Mouse (Mus musculus) heart, postnatal 0 days (tissue): ENCODE data around the gene Nhsl2. TPM values are rescaled to one million over a fixed set of nuclear protein-coding genes. Genes with fewer than 3 reads are reported as not detected.
A peak's percentile ranks its signal among the peaks of the same experiment; 100 is the strongest.

Experiments used
- ATAC-seq: fragments of 200-750 bp; cut with Nextera tagmentation; 2 replicates; pipeline ENCODE4 v1.8.0; 2017; ENCODE audit warnings: low read depth, moderate number of reproducible peaks, moderate library complexity; ENCODE audit not compliant: insufficient read depth
- DNase-seq: peaks from one replicate; pipeline ENCODE4 v3.0.0-alpha.2; 2016; ENCODE audit warnings: low spot score
- H3K27ac ChIP-seq: fragments of 300-500 bp; sonication (generic); 2 replicates; pipeline ENCODE4 v1.5.1; 2014; ENCODE audit warnings: low read depth, mild to moderate bottlenecking
- H3K27me3 ChIP-seq: fragments of 300-500 bp; sonication (generic); 2 replicates; pipeline ENCODE4 v1.6.1; 2014; ENCODE audit warnings: low read length, mixed read lengths; ENCODE audit not compliant: control insufficient read depth, insufficient read depth
- H3K36me3 ChIP-seq: fragments of 300-500 bp; sonication (generic); replicated peaks from 2 replicates; pipeline ENCODE4 v1.6.1; 2014; ENCODE audit warnings: low read length, mixed read lengths; ENCODE audit not compliant: control insufficient read depth, insufficient read depth
- H3K4me1 ChIP-seq: fragments of 300-500 bp; sonication (generic); 2 replicates; pipeline ENCODE4 v1.6.1; 2014; ENCODE audit warnings: antibody characterized with exemption; ENCODE audit not compliant: control insufficient read depth, insufficient read depth
- H3K4me2 ChIP-seq: fragments of 300-500 bp; sonication (generic); 2 replicates; pipeline ENCODE4 v1.6.1; 2014; ENCODE audit warnings: low read depth, mild to moderate bottlenecking, low read length, moderate library complexity
- H3K4me3 ChIP-seq: fragments of 300-500 bp; sonication (generic); 2 replicates; pipeline ENCODE4 v1.5.1; 2014; ENCODE audit warnings: low read depth, low read length
- H3K9ac ChIP-seq: fragments of 300-500 bp; sonication (generic); replicated peaks from 2 replicates; pipeline ENCODE4 v1.6.1; 2014; ENCODE audit warnings: low read depth, low read length, mixed read lengths
- H3K9me3 ChIP-seq: fragments of 300-500 bp; sonication (generic); replicated peaks from 2 replicates; pipeline ENCODE4 v1.6.1; 2016; ENCODE audit warnings: low read length; ENCODE audit not compliant: control insufficient read depth
- CTCF ChIP-seq: IDR thresholded peaks from 2 replicates; pipeline ENCODE4 v1.5.1; 2016; ENCODE audit warnings: antibody characterized with exemption, control low read depth, low read depth
- EP300 ChIP-seq: IDR thresholded peaks from 2 replicates; pipeline ENCODE4 v1.6.1; 2016; ENCODE audit warnings: antibody characterized with exemption, low read depth
- WGBS: fragments of 180-500 bp; shearing (Covaris S2); extraction: QIAGEN DNeasy Blood & Tissue Kit; methylation state at CpG from one replicate; pipeline ENCODE4 v1.1.7; 2014; 5-methylcytosine and 5-hydroxymethylcytosine counted together
- polyA plus RNA-seq: library from polyadenylated mRNA; unstranded; fragments of >200 nt; fragmentation: Nextera tagmentation; extraction: Ambion mirVana; gene quantifications from 2 replicates; pipeline ENCODE4 v1.2.1, GENCODE M21; 2015
- total RNA-seq: library from RNA; depleted of rRNA; stranded (reverse); fragments of >200 nt; gene quantifications from 2 replicates; pipeline ENCODE4 v1.2.3, GENCODE M21; 2014; ENCODE audit warnings: low replicate concordance

Nhsl2 gene
- total and polyA plus RNA-seq, 2 experiments from 2014 or later = 2.9 to 18.7 TPM

DNA sequence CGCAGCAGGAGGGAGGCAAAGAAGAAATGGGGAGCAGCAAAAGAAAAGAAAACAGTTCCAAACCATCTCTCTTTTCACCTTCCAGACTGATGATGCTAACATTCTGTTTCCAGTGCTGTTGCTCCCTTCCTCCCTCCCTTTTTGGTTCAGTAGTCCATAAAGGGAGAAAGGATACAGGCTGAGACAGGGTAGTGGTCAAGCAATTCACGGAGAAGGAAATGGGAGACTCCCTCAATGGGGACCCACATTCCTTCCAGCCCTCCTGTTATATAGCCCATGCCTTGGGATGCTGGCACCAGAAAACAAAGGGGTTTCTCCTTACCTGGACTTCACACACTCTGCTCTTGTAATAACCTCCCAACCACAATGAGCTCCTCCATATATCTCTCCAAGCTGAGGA, 222.3 kb downstream of the Nhsl2 start:
- ATAC-seq (no peak), DNase-seq (no peak)
- H3K27me3 ChIP-seq = no peaks in the 10 kb centered on the region
- TF ChIP-seq CTCF (no peak), EP300 (no peak)
- 27% methylated on average over 2 of the region's 2 CpGs for WGBS
- H3K27ac ChIP-seq = no peak overlapping the region
- peak overlapping the region; percentile 74 for H3K4me2 ChIP-seq
- H3K9me3 ChIP-seq = no peaks in the 10 kb centered on the region
- no peaks in the 10 kb centered on the region for H3K4me1 ChIP-seq
- H3K36me3 ChIP-seq = no peaks in the 10 kb centered on the region
- peak overlapping the region; percentile 46; the same call in 1 of the 2 replicates for H3K4me3 ChIP-seq
- H3K9ac ChIP-seq = no peak overlapping the region

- 85% methylated on average over 13 of the region's 14 CpGs for WGBS
- Histone ChIP-seq H3K4me1 (no peaks in the 10 kb centered on the region), H3K4me2 (no peak overlapping the region), H3K36me3 (0 out of 2 replicates have a peak, but pooled peaks cover 8% of the 10 kb centered on the region), H3K9me3 (no peaks in the 10 kb centered on the region), H3K27ac (no peak overlapping the region), H3K4me3 (no peak overlapping the region), H3K27me3 (no peaks in the 10 kb centered on the region), H3K9ac (no peak overlapping the region)
- TF ChIP-seq EP300 (no peak), CTCF (no peak)
- no peak for DNase-seq
- ATAC-seq = no peak
These were observed 224.6 kb downstream of the Nhsl2 start for GRCm38 (mm10) chrX:102073605-102074325.

- Histone ChIP-seq H3K27ac (no peak overlapping the region), H3K27me3 (no peaks in the 10 kb centered on the region), H3K4me3 (no peak overlapping the region), H3K9ac (no peak overlapping the region), H3K36me3 (0 out of 2 replicates have a peak, but pooled peaks cover 13% of the 10 kb centered on the region), H3K9me3 (no peaks in the 10 kb centered on the region), H3K4me2 (no peak overlapping the region), H3K4me1 (no peaks in the 10 kb centered on the region)
- DNase-seq = no peak
- TF ChIP-seq EP300 (no peak), CTCF (no peak)
- ATAC-seq = no peak
- 80% methylated on average over 5 of the region's 5 CpGs for WGBS
These were observed 225.2 kb downstream of the Nhsl2 start for GRCm38 (mm10) chrX:102074435-102074834.

GRCm38 (mm10) chrX:102075158-102075557, 226.0 kb downstream of the Nhsl2 start:
- TF ChIP-seq CTCF = no peak
- no peak for TF ChIP-seq EP300
- 80% methylated on average over 4 of the region's 4 CpGs for WGBS
- DNase-seq = no peak
- Histone ChIP-seq H3K27me3 (no peaks in the 10 kb centered on the region), H3K9ac (no peak overlapping the region), H3K4me3 (no peak overlapping the region), H3K36me3 (0 out of 2 replicates have a peak, but pooled peaks cover 20% of the 10 kb centered on the region), H3K27ac (no peak overlapping the region), H3K9me3 (no peaks in the 10 kb centered on the region), H3K4me1 (no peaks in the 10 kb centered on the region), H3K4me2 (no peak overlapping the region)
- ATAC-seq = no peak

DNA sequence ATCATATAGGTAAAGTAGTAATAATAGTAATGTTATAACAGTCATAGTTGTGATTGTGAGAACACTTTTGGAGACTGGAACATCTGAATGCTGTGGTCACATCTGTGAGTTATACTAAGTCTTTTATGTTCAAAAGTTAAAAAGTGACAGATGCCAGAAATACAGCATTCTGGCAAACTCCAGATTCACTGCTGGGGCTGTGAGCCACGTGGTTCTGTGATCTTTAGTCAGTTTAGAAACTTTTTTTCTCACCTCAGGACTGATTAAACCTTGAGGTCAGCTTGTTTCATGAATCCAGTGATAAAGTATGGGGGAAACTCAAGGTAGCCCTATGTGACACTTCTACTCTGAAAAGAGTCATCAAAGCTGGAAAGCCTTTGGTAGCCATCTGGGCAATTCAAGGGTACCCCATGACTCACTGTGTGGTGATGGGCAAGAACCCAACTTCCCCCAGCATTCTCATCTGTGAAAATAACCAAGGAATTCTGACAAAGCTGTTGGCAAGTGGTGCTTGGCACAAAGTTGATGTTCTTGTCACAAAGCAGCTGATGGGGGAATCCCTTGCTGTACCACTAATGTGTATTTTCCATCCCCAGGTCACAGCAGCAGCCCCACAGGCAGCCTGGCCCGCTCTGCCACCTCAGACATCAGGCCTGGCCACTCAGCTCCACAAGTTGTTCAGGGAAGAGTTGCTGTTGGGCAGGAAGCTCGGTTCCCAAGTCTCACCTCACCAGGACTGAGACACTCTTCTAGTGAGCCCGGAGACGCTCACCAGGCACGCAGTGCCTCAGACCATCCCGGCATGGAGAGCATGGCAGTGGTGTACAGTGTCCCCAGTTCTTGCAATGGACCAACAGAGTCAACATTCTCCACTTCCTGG, 227.9 kb downstream of the Nhsl2 start:
- Histone ChIP-seq H3K9me3 (no peaks in the 10 kb centered on the region), H3K4me2 (no peak overlapping the region), H3K9ac (no peak overlapping the region), H3K4me3 (no peak overlapping the region), H3K4me1 (no peaks in the 10 kb centered on the region), H3K36me3 (0 out of 2 replicates have a peak, but pooled peaks cover 20% of the 10 kb centered on the region), H3K27me3 (no peaks in the 10 kb centered on the region), H3K27ac (no peak overlapping the region)
- 79% methylated on average over 7 of the region's 7 CpGs for WGBS
- ATAC-seq (no peak), DNase-seq (no peak)
- TF ChIP-seq EP300 = no peak
- TF ChIP-seq CTCF = no peak
